Mouse (Mus musculus): ENCODE data around the gene Klhl29.

Klhl29 gene

GRCm38 (mm10) chr12:5375616-5376461 lies at the start of gene Klhl29:
Klhl29 (minus strand) TSS chr12:5375682.
- no peak for DNase-seq (ENCODE audit: low read depth)

- no peak for DNase-seq (ENCODE audit: low read depth)
These were observed 49.8 kb upstream of the Klhl29 start for GRCm38 (mm10) chr12:5425276-5425675.

DNA sequence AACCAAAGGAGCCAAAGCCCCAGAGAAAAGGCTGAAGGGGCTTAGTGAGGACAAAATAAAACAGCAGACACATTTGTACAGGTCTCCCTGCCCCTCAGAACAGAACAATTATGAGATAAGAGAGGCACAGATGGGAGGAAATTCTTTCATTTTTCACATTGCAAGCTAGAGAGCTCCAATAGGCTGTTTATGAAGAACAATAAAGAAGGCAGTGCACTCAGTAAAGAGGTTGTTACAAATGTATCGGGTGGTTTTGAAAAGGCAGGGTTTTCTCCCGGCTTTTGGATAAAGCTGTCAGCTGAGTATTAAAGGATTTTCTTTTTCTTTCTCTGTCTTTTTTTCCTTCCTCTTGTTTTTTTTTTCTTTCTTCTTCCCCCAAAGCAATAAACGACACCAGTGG lies 40.3 kb upstream of the Klhl29 start:
- DNase-seq (ENCODE audit: low read depth), result no peak

DNA sequence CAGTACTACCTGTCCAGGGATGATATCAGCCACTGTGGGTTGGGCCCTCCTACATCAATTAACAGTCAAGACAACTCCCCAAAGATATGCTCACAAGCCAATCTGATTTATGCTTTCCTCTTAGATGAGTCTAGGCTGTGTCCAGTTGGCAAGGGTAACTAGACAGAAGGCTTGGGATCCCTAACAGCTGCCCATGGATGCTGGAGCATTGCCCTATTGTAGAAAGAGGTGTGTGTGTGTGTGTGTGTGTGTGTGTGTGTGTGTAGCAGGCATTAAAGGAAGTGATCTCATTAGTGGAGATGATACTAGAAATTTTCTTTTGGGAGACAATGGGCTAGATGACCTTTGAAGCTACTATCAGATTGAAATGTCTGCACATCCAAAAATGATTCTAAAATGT lies 38.5 kb upstream of the Klhl29 start:
- no peak for DNase-seq (ENCODE audit: low read depth)

DNA sequence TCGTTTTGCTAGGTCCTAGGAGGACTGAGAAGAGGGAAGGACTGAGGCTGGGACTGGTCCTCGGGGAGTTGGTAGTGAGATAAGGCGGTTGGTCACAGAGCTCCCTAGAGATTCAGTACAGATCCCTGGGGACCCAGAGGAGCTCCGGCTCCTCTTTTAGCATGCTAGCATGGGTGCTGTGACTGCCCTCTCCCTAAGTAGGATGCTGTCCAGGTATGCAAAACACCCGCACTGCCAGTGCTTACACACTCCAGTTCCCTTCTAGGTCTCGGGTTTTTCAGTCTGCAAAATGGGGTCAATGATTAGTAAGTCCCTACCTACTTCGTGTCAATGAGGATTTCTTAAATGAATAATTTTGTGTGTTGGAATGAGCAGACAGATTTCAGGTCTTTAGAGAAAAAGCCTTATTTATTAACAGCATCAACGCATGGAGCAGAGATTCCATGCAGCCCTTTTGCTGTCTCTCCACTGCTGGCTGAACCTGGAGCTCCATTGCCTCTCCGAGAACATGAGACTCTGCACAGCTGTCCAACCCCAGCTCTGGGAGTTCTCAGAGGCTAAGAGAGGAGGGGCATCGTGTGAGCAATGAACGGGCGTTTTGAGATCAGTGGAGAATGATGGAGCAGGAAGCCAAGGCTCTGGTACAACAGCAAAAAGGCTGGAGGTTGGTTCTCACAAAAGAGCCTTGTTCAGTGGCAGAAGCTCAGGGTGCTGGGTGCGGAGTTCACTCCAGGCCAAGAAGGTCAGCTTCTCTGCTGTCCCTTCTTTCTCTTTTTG lies 36.5 kb upstream of the Klhl29 start:
- DNase-seq (ENCODE audit: low read depth), result no peak

- no peak for DNase-seq (ENCODE audit: low read depth)
These were observed 35.9 kb upstream of the Klhl29 start for GRCm38 (mm10) chr12:5411346-5411745.

DNA sequence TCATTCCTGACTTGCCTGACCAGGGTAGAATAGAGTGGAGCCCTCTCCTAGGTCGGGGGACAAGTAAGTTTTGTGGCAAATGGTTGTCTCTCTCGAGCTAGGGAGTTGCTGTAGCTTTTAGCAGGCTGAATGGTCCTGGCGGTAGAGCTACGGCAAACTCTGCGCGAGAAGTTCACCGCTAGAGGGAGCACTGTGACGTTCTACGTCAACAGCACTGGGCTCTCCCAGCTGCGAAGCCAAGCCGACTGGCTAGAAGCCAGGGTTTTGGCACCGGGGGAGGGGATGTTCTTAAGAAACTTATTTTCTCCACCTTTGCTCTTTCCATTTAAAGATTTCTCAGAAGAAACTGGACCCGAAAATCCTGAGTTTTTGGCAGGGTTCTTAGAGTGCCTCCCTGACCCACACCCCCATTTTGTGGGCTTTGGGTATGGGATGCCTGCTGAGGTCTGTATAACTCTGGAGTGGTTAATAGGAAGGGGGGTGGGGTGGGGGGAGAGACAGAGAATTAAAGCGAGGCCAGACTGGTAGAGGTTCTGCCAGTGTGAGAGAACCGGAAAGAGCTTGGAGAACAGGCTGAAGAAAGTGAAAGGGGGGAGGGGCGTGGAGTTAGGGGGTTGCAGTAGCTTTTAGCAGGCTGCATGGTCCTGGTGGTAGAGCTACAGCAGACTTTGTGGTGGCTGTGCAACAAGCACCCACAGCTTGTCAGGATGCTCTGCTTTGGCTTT lies 35.1 kb upstream of the Klhl29 start:
- DNase-seq (ENCODE audit: low read depth), result peak; percentile 59

DNA sequence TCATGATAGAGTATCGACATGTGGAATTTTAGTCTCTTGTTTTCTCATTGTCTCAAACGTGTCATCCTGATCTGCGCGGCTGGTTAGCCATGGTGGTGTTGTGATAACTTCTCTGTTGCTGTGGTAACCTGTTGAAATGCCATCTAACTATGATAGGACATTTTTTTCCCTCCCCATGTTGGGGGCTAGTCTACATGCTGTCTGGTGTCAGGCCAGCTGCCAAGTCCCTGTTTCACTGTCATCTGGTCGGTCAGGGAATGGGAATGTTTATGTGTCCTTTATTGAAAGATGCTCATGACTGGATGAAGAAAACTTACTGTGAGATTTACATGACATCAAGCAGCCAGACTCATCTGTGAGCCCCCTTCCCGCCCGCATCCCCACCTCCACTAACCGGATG lies 31.7 kb upstream of the Klhl29 start:
- no peak for DNase-seq (ENCODE audit: low read depth)

GRCm38 (mm10) chr12:5397423-5397822 lies 21.9 kb upstream of the Klhl29 start:
- no peak for DNase-seq (ENCODE audit: low read depth)

- DNase-seq (ENCODE audit: low read depth), result peak; percentile 11
These were observed 19.7 kb upstream of the Klhl29 start for GRCm38 (mm10) chr12:5395188-5395587.

GRCm38 (mm10) chr12:5387112-5387511 lies 11.6 kb upstream of the Klhl29 start:
- no peak for DNase-seq (ENCODE audit: low read depth)

GRCm38 (mm10) chr12:5386688-5387087 lies 11.2 kb upstream of the Klhl29 start:
- no peak for DNase-seq (ENCODE audit: low read depth)

DNA sequence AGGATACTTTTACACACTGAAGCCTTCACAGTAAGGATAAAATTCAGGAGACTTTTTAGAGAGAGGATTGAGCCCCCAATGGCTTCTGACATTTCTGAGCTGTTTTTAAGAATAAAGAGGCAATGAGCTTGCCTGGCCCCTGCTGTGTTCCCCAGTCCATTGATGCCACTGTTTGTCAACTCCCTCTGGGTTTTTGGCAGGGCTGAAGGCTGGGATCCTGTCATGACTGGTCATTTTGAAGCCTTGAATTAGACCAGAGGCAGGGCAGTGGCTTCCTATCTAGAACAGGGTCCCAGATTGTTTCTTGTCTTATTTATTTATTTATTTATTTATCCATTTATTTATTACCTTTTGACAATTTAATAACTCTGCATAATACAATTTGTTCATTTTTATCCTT lies 6.2 kb upstream of the Klhl29 start:
- DNase-seq (ENCODE audit: low read depth), result no peak

- DNase-seq (ENCODE audit: low read depth), result no peak
These were observed 532 bp downstream of the Klhl29 start for GRCm38 (mm10) chr12:5374684-5375615.

DNA sequence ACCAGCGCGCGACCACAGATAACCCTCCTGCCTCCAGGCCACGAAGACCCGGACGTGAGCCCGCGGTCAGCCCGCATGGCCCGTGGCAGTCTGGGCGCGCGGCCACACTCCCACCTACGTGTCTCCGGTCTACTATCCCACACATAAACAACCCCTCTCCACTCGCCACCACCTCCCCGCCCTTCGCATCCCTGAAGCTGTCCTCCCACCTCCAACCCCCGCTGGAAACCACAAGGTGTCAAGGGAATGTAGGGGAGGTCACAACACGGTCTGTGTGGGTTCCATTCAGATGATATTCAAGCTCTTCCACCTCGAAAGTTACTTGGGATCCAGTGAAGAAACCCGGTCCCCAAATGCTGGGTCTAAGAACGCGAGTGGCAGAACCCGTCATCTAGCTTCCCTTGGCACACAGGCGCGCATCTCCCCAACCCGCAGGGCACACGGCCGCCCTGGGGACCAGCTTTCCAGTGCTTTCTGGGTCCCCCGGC lies 1.2 kb downstream of the Klhl29 start:
- no peak for DNase-seq (ENCODE audit: low read depth)

GRCm38 (mm10) chr12:5373641-5374195 lies 1.8 kb downstream of the Klhl29 start:
- DNase-seq (ENCODE audit: low read depth), result no peak

GRCm38 (mm10) chr12:5369396-5369795 lies 6.1 kb downstream of the Klhl29 start:
- DNase-seq (ENCODE audit: low read depth), result no peak

- DNase-seq (ENCODE audit: low read depth), result no peak
These were observed 10.6 kb downstream of the Klhl29 start for GRCm38 (mm10) chr12:5364836-5365235.

- DNase-seq (ENCODE audit: low read depth), result no peak
These were observed 11.4 kb downstream of the Klhl29 start for GRCm38 (mm10) chr12:5363961-5364634.

GRCm38 (mm10) chr12:5359065-5359464 lies 16.4 kb downstream of the Klhl29 start:
- DNase-seq (ENCODE audit: low read depth), result no peak

Measured in 416B (cell line).